Mouse (Mus musculus) brain, embryonic 14.5 days (tissue): ENCODE data around the gene Klhl11.

Source experiments
- CTCF ChIP-seq: fragments of 200-500 bp; IDR thresholded peaks from 2 replicates; pipeline ENCODE4 v1.5.1; 2012; ENCODE audit warnings: inconsistent platforms, mild to moderate bottlenecking, moderate library complexity, borderline replicate concordance; ENCODE audit not compliant: insufficient read depth, insufficient read length; ENCODE audit errors: extremely low read depth
- POLR2A ChIP-seq: fragments of 200-500 bp; IDR thresholded peaks from 2 replicates; pipeline ENCODE4 v1.6.1; 2012; ENCODE audit warnings: mild to moderate bottlenecking, inconsistent platforms, borderline replicate concordance; ENCODE audit not compliant: poor library complexity, insufficient read depth, insufficient read length, severe bottlenecking; ENCODE audit errors: extremely low read depth

DNA sequence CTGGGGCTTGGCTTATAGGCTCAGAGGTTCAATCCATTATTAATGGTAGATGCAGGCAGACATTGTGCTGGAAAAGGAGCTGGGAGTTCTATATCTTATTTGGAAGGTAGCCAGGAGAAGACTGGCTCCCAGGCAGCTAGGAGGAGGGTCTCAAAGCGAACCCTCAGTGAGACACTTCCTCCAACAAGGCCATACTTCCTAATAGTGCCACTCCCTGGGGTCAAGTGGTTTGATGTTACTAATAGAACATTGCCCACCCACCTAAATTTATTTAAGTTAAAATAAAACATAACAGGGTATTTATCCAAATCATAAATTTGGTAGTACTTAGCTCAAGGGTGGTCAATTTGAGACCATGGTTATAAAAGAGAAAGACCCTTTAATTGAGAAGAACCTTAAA lies 6.7 kb downstream of the Klhl11 start:
- TF ChIP-seq CTCF (no peak), POLR2A (no peak)
